Mouse (Mus musculus) kidney, adult 2 months (tissue): ENCODE data around the gene Morf4l1.

ENCODE experiments used
- CTCF ChIP-seq: fragments of 200-500 bp; conservative IDR thresholded peaks from 2 replicates; pipeline ENCODE4 v1.5.1; 2011; ENCODE audit warnings: low read depth, mild to moderate bottlenecking, control low read depth, low read length, moderate library complexity, mixed read lengths; ENCODE audit not compliant: insufficient read depth, insufficient read length
- POLR2A ChIP-seq: fragments of 200-500 bp; IDR thresholded peaks from one replicate; pipeline ENCODE4 v1.6.1; 2011; ENCODE audit warnings: low read depth, low read length, control low read depth

DNA sequence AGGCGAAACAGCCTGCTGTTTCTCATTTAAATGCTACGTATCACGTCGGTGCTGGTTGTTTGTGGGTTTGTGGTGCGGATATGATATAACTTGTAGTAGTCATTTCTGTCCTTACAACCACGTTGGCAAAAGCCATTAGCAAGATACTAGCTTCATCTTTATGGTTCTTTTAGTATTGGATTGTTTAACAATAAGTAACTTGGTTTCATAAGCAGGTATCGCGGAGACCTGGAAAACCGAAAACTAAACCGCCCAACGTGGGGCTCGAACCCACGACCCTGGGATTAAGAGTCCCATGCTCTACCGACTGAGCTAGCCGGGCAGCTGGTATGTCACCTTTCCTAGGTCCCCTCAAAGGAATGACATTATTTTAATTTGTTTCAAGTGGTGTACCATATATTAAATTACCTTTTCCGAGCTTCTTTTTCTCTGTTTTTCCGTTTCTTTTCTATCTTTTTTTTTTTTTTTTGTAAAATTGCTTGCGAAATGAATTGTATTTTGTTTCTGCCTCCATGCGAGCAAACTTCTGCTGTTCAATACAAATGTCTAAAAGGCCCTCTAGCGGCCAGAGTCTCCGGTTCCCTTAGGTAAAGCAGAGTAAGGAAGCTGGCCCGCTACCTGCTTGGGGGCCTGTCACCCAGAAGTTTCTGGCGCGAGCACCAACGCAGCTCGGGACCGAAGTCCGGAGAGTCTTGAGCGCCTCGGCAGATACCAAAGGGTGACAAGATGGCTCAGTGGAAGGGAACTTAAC is 11.9 kb upstream of the Morf4l1 start:
- TF ChIP-seq CTCF: peak; percentile 55
- no peak for TF ChIP-seq POLR2A
